Mouse (Mus musculus): ENCODE measurements at regions not wholly inside any gene's neighbourhood (a gene's known extent, or its start where the extent isn't known, plus 50 kb on each side); places are given as distances from the start of the nearest gene placed in this dataset.

DNA sequence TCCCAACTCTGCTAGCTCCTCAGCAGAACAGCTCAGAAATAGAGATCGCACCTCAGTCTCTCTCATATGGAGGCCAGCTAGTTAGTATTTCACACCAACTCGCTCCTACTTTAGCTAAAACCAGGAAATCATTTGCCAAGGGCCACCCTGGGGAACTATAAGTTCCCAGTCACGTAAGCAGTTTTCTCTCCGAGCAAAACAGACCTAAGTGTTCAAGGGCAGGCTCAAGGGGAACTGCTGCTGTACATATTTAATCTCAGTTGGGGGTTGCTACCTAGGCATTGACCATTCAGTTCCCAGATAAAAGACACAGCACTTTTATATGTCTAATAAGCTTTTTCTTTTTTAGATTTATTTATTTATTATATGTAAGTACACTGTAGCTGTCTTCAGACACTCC lies 93.5 kb upstream of the Cpm start:
- H3K27me3 ChIP-seq (ENCODE audit: control insufficient read depth, insufficient read depth, low read length), result no peaks in the 10 kb centered on the region
- H3K9me3 ChIP-seq (ENCODE audit: control insufficient read depth, low read length), result no peaks in the 10 kb centered on the region
- H3K4me3 ChIP-seq (ENCODE audit: low read depth, low read length), result no peak overlapping the region
- H3K9ac ChIP-seq (ENCODE audit: low read length), result no peak overlapping the region
- ATAC-seq (ENCODE audit: low FRiP score) (no peak), DNase-seq (ENCODE audit: low spot score, missing footprints) (no peak)
- H3K4me1 ChIP-seq (ENCODE audit: control insufficient read depth, insufficient read depth, low read length), result no peaks in the 10 kb centered on the region
- no peak overlapping the region for H3K4me2 ChIP-seq
- H3K27ac ChIP-seq (ENCODE audit: low read depth, low read length), result no peak overlapping the region
- H3K36me3 ChIP-seq (ENCODE audit: control insufficient read depth, insufficient read depth, low read length), result no peaks in the 10 kb centered on the region
- WGBS, result 91% methylated on average over 4 of the region's 4 CpGs

GRCm38 (mm10) chr10:117534992-117535719 lies 94.1 kb upstream of the Cpm start:
- H3K9ac ChIP-seq (ENCODE audit: low read length), result no peak overlapping the region
- H3K4me2 ChIP-seq, result no peak overlapping the region
- 93% methylated on average over 12 of the region's 12 CpGs for WGBS
- no peak for ATAC-seq (ENCODE audit: low FRiP score)
- no peak overlapping the region for H3K4me3 ChIP-seq (ENCODE audit: low read depth, low read length)
- H3K4me1 ChIP-seq (ENCODE audit: control insufficient read depth, insufficient read depth, low read length), result no peaks in the 10 kb centered on the region
- no peak for DNase-seq (ENCODE audit: low spot score, missing footprints)
- H3K36me3 ChIP-seq (ENCODE audit: control insufficient read depth, insufficient read depth, low read length), result no peaks in the 10 kb centered on the region
- H3K9me3 ChIP-seq (ENCODE audit: control insufficient read depth, low read length), result no peaks in the 10 kb centered on the region
- no peaks in the 10 kb centered on the region for H3K27me3 ChIP-seq (ENCODE audit: control insufficient read depth, insufficient read depth, low read length)
- no peak overlapping the region for H3K27ac ChIP-seq (ENCODE audit: low read depth, low read length)

- ATAC-seq (ENCODE audit: low FRiP score), result no peak
- DNase-seq (ENCODE audit: low spot score, missing footprints), result no peak
- Histone ChIP-seq H3K4me2 (no peak overlapping the region), H3K4me3 (ENCODE audit: low read depth, low read length) (no peak overlapping the region), H3K36me3 (ENCODE audit: control insufficient read depth, insufficient read depth, low read length) (no peaks in the 10 kb centered on the region), H3K9ac (ENCODE audit: low read length) (no peak overlapping the region), H3K9me3 (ENCODE audit: control insufficient read depth, low read length) (no peaks in the 10 kb centered on the region), H3K27ac (ENCODE audit: low read depth, low read length) (no peak overlapping the region), H3K4me1 (ENCODE audit: control insufficient read depth, insufficient read depth, low read length) (no peaks in the 10 kb centered on the region), H3K27me3 (ENCODE audit: control insufficient read depth, insufficient read depth, low read length) (no peaks in the 10 kb centered on the region)
- 89% methylated on average over 4 of the region's 4 CpGs for WGBS
These were observed 94.8 kb upstream of the Cpm start for GRCm38 (mm10) chr10:117534478-117534877.

GRCm38 (mm10) chr10:117533541-117534386 lies 95.5 kb upstream of the Cpm start:
- WGBS, result 88% methylated on average over 8 of the region's 8 CpGs
- Histone ChIP-seq H3K27ac (ENCODE audit: low read depth, low read length) (no peak overlapping the region), H3K4me2 (no peak overlapping the region), H3K4me1 (ENCODE audit: control insufficient read depth, insufficient read depth, low read length) (no peaks in the 10 kb centered on the region), H3K9me3 (ENCODE audit: control insufficient read depth, low read length) (no peaks in the 10 kb centered on the region), H3K36me3 (ENCODE audit: control insufficient read depth, insufficient read depth, low read length) (no peaks in the 10 kb centered on the region), H3K4me3 (ENCODE audit: low read depth, low read length) (no peak overlapping the region), H3K9ac (ENCODE audit: low read length) (no peak overlapping the region), H3K27me3 (ENCODE audit: control insufficient read depth, insufficient read depth, low read length) (no peaks in the 10 kb centered on the region)
- ATAC-seq (ENCODE audit: low FRiP score) (no peak), DNase-seq (ENCODE audit: low spot score, missing footprints) (no peak)

- Histone ChIP-seq H3K4me1 (ENCODE audit: control insufficient read depth, insufficient read depth, low read length) (no peaks in the 10 kb centered on the region), H3K27ac (ENCODE audit: low read depth, low read length) (no peak overlapping the region), H3K4me3 (ENCODE audit: low read depth, low read length) (no peak overlapping the region), H3K4me2 (no peak overlapping the region), H3K36me3 (ENCODE audit: control insufficient read depth, insufficient read depth, low read length) (no peaks in the 10 kb centered on the region), H3K27me3 (ENCODE audit: control insufficient read depth, insufficient read depth, low read length) (no peaks in the 10 kb centered on the region), H3K9ac (ENCODE audit: low read length) (no peak overlapping the region), H3K9me3 (ENCODE audit: control insufficient read depth, low read length) (no peaks in the 10 kb centered on the region)
- DNase-seq (ENCODE audit: low spot score, missing footprints) (no peak), ATAC-seq (ENCODE audit: low FRiP score) (no peak)
- WGBS, result 84% methylated on average over 1 of the region's 1 CpGs
These were observed 96.4 kb upstream of the Cpm start for GRCm38 (mm10) chr10:117532750-117533540.

GRCm38 (mm10) chr10:117531798-117532747 lies 97.2 kb upstream of the Cpm start:
- Histone ChIP-seq H3K27me3 (ENCODE audit: control insufficient read depth, insufficient read depth, low read length) (no peaks in the 10 kb centered on the region), H3K4me3 (ENCODE audit: low read depth, low read length) (no peak overlapping the region), H3K27ac (ENCODE audit: low read depth, low read length) (no peak overlapping the region), H3K36me3 (ENCODE audit: control insufficient read depth, insufficient read depth, low read length) (no peaks in the 10 kb centered on the region), H3K4me2 (no peak overlapping the region), H3K9ac (ENCODE audit: low read length) (no peak overlapping the region), H3K4me1 (ENCODE audit: control insufficient read depth, insufficient read depth, low read length) (no peaks in the 10 kb centered on the region), H3K9me3 (ENCODE audit: control insufficient read depth, low read length) (no peaks in the 10 kb centered on the region)
- WGBS, result 86% methylated on average over 17 of the region's 17 CpGs
- ATAC-seq (ENCODE audit: low FRiP score), result no peak
- DNase-seq (ENCODE audit: low spot score, missing footprints), result no peak

- Histone ChIP-seq H3K4me2 (no peak overlapping the region), H3K9ac (ENCODE audit: low read length) (no peak overlapping the region), H3K27me3 (ENCODE audit: control insufficient read depth, insufficient read depth, low read length) (no peaks in the 10 kb centered on the region), H3K4me1 (ENCODE audit: control insufficient read depth, insufficient read depth, low read length) (no peaks in the 10 kb centered on the region), H3K36me3 (ENCODE audit: control insufficient read depth, insufficient read depth, low read length) (no peaks in the 10 kb centered on the region), H3K4me3 (ENCODE audit: low read depth, low read length) (no peak overlapping the region), H3K27ac (ENCODE audit: low read depth, low read length) (no peak overlapping the region), H3K9me3 (ENCODE audit: control insufficient read depth, low read length) (no peaks in the 10 kb centered on the region)
- 88% methylated on average over 10 of the region's 10 CpGs for WGBS
- ATAC-seq (ENCODE audit: low FRiP score) (no peak), DNase-seq (ENCODE audit: low spot score, missing footprints) (no peak)
These were observed 98.3 kb upstream of the Cpm start for GRCm38 (mm10) chr10:117530859-117531602.
